ENCODE assay signal across 8 mouse cellular contexts in the genomic region with DNA sequence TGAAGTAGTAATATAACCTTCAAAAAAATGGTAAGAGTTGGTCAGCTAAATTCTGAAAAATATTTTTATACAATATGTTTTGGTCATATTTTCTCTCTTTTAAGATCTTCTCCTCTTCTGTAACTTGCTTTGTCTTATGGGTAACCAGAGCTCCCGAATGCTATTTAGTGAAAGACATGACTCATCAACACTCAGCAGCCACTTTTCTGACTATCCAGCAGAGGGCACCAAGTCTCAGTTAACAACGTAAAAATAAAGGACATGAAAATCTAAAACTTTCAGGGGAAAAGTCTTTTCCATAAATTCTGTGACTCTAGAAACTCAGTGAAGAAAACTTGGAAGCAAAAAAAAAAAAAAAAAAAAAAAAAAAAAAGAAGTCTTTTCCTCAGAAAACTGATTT.
A peak's percentile ranks its signal among the peaks of the same experiment; 100 is the strongest.
DNase-seq lines count a peak whose midpoint lies in the region; TF ChIP-seq lines count a peak whose summit lies in the region.

No protein-coding gene starts in this region.

- WGBS in lung, adult 2 months, result 7% methylated on average over 2 of the region's 2 CpGs

- H3K4me1 ChIP-seq in lung, adult 2 months (ENCODE audit: control insufficient read depth, insufficient read depth, low read length), result no peaks in the 10 kb centered on the region

- H3K4me3 ChIP-seq in lung, adult 2 months (replicated peaks; ENCODE audit: extremely low read depth, low read depth, low read length), result no peak overlapping the region

- no peak for TF ChIP-seq CTCF in lung, adult 2 months (IDR thresholded peaks at IDR 0.05; ENCODE audit: insufficient read depth, low read length)

- intact Hi-C loops in heart, postnatal 10 days (cut with DNase I), result loop anchor here (5.0 kb wide), 1 partner anchor 654 kb away; no protein-coding TSS in a partner anchor
- intact Hi-C loops in heart, postnatal 25 days (cut with DNase I), result loop anchor here (2.0 kb wide), 1 partner anchor 650 kb away; no protein-coding TSS in a partner anchor

- DNase-seq in heart, postnatal 10 days, result peak; percentile 12 to 42
- DNase-seq in heart, postnatal 25 days (ENCODE audit: low spot score), result no peak
- DNase-seq in lung, postnatal 36 days, result peak; percentile 18
- DNase-seq in lung, adult 2 months, result no peak
- peak; percentile 50 for DNase-seq in adipocyte (ENCODE audit: low spot score)
- DNase-seq in layer of hippocampus, postnatal 10 days (ENCODE audit: low spot score in 2 of 2), result peak; percentile 28 to 33
- no peak for DNase-seq in thymus, adult 18-20 months
- DNase-seq in thymus, postnatal 25 days, result no peak

- no peak for TF ChIP-seq POLR2A in lung, adult 2 months (IDR thresholded peaks at IDR 0.05; ENCODE audit: borderline replicate concordance, extremely low read depth, low read depth, low read length)

Comparison
In these comparisons a context has a peak if more than half of its experiments do, and no peak if none do; other contexts are left out.
1. DNase-seq: peak in heart, postnatal 10 days (2 of 2), lung, postnatal 36 days (single experiment), adipocyte (single experiment) and layer of hippocampus, postnatal 10 days (2 of 2); none in heart, postnatal 25 days (single experiment), lung, adult 2 months (single experiment), thymus, adult 18-20 months (0 of 2) and thymus, postnatal 25 days (single experiment).